Mouse (Mus musculus) mouse embryonic stem cell (cell line): Measurements from ENCODE around the gene Dbn1.

Experiments
- in situ Hi-C, 2 experiments: fragments of 300-500 bp; cut with MboI; formaldehyde crosslinking; loops; 1 replicate in 1 of 2; 3 replicates in 1 of 2; pipeline ENCODE4 v1.14.3; 2019 to 2020; ENCODE audit warnings: low sequenced_read_pairs in 2 of 2, low pct_unique_long_range_greater_than_20kb in 1 of 2, mixed read lengths in 1 of 2; ENCODE audit not compliant: unreplicated experiment in 1 of 2

Gene Dbn1

DNA sequence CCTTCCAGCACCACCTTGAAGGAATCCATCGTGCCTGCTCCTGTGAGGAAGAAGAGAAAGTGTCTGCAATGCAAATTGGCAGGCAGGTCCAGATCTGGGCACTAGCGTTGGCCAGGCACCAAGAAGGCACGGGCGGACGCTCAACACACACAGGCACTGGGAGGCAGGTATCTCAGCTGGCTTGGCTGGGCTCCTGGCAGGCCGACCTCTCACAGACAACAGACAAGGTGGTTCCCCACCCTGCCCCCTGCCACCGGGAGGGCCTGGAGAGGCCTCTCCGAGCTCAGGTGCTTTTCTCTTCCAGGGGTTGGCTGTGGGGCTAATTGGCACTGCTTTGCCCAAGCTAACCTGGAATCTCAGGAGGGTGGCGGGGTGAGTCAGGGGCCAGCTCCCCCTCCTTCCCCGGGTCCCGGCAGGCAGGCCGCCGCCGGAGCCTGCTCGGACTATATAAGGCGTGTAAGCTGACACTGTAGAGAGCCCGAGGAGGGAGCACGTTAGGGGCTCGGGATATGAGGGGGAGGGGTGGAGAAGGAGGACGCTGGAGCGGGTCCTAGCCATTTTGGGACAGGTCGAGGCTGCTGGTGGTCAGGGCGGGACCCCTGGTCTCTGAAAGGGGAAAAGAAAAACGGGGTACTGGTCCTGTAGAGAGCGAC is 24.6 kb upstream of the Dbn1 start:
- in situ Hi-C loops: no loop called here

DNA sequence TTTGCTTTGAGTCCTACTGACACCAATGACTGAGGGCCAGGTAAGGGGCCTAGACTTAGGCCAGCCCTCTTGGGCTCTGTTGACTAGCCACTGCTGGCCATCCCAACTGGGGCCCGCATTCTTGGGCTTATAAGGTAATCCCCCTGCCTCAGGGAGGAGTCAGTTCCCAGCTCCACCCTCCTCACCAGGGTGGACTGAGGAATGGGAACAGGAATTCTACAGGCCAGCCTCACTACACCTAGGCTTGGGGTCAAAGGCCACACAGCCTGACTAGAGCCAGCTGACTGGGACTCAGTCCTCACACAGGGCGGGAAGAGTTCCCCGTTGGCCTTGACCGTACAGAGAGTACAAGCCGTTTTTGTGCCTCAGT is 23.6 kb upstream of the Dbn1 start:
- in situ Hi-C loops: no loop called here

- in situ Hi-C loops: no loop called here
These were observed 23.0 kb upstream of the Dbn1 start for GRCm38 (mm10) chr13:55510668-55511491.

- in situ Hi-C loops: no loop called here
These were observed 22.4 kb upstream of the Dbn1 start for GRCm38 (mm10) chr13:55510332-55510667.

DNA sequence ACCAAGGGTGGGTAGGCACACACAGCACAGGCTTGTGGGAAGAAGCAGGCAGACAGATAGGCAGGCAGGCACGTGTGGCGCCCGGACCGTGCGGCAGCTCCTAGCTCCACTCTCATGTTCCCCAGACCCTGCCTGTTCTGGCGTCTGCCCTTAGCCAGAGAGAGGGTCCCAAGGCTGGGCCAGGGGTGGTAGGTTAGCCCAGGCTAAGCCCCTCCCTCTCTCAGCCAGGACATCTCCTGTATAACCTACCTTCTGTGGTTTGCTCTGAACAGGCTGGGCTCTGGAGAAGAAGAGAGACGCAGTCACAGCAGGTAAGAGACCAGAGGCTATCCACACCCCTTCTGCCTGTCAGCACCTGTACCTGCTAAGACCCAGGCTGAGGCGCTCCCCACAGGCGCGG is 20.6 kb upstream of the Dbn1 start:
- in situ Hi-C loops: no loop called here

DNA sequence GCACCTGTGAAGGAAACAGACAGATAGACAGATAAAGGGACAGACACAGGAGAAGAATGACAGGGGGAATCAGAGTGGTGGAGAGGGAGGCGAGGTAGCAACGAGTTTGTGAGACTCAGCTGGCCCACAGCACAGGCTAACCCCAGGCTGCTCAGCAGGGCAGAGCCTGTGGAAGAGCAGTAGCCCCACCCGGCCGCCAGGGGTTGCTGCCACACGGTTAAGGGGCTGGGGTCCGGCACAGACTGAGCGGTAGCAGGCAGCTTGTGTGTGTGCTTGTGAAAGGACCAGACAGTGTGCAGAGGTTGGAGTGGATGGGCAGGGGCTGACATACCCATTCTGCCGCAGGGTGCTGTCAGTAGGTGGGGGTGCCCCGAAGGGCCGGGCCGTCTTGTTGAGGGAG is 20.0 kb upstream of the Dbn1 start:
- in situ Hi-C loops: no loop called here

DNA sequence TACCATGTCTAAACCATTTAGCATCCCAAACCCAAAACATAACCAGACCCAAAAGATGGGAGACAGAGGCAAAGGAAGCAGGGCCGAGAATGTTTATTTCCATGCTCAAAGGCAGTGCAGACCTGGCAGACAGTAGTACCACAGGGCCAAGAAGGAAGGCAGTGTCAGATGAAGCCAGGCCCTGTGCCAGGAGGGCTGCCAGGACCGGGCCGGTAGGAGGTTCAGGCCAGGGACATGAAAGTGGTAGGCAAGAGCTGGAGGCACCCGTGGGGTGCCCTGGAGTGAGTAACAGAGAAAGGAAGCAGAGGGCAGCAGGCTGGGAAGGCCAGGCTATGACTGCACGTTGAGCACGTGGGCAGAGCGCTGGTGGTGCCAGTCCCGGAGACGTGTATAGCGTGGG is 18.8 kb upstream of the Dbn1 start:
- in situ Hi-C loops: no loop called here

DNA sequence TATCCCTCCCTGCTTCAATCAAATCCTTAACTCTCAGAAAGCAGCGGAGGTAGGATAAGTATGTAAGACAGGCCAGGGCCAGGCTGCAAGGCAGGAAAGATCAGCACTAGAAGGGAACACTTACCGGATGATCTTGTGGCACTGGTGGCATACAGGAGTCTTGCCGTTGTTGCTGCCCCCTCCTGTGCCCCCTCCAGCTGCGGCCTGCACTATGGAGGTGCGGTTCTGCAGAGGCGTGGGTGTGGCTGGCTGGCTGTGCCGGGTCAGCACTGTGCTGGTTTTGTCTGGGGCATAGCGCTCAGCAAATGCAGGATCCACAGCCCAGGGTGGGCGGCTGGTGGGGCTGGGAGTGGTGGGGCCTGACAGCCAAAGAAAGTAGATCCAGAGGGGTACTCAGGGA is 17.9 kb upstream of the Dbn1 start:
- in situ Hi-C loops: no loop called here

DNA sequence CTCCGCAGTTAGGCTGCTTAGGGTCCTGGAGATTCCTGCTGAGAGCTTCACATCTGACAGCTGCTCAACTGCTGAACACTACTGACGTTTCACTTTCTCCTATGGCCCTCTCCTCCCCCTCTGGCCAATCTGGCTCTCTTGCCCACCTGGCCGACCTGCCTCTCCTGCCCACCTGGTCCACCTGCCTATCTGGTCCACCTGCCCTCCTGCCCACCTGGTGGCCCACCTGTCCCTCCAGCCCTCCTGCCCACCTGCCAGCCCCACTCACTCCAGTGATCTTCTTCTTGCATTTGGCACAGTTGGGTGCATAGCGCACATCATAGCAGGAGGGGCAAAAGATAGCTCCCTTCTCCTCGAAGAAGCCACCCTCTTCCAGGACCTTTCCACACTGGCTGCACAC is 16.5 kb upstream of the Dbn1 start:
- in situ Hi-C loops: no loop called here

DNA sequence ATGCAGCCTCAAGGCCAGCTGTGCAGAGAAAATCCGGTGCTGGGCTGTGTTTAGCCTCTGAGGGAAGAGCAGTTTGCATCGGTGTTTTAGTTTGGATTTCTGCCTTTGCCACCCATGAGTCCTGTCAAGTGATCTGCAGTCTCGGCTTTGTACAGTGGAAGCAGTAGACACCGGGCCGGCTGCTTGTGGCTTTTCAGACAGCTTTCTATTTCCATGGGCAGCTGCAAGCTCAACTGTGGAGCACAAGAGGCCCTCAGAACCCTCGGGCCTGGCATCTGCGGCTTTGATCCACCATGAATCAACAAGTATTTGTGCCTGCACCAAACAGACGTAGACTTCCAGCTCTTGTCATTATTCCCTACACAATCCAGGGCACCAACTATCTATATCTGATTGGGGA is 14.5 kb upstream of the Dbn1 start:
- in situ Hi-C loops: no loop called here

DNA sequence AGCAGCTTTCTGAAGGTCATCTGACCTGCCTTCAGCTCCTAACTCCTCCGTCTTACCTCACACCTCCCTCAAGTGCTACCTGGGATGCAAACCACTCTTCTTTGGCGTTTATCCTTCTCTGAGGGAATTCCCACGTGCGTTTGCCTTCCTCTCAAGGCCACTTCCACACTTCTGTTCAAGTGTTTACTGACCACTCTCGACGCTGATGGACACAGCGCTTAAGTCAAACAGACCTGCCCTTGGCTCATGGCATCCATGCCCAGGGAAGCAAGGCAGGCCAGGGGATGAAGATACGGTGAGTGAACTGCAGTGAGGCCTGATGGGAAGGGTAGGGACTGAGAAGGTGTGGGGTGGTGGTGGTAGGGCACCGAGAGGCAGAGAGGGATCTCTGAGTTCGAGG is 12.7 kb upstream of the Dbn1 start:
- in situ Hi-C loops: no loop called here

GRCm38 (mm10) chr13:55498906-55499305 is 11.0 kb upstream of the Dbn1 start:
- in situ Hi-C loops: no loop called here

DNA sequence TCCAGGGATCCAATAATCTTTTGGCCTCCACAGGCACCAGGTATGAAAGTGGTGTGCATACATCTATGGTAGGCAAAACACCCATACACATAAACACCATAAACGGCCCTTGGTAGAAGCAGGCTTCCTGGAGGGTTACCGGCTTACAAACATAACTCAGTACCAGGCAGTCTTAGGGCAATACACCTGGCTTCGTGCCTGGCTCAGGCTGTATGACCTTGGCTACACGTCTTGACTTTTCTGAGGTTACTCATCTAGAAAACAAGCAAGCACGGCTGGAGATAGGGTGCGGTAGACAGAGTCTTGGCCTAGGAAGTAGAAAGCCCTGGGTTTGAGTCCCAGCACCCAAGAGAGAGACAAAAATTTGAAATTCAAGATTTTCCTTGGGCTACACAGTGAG is 8.8 kb upstream of the Dbn1 start:
- in situ Hi-C loops: no loop called here

- in situ Hi-C loops: no loop called here
These were observed 7.8 kb upstream of the Dbn1 start for GRCm38 (mm10) chr13:55495702-55496101.

DNA sequence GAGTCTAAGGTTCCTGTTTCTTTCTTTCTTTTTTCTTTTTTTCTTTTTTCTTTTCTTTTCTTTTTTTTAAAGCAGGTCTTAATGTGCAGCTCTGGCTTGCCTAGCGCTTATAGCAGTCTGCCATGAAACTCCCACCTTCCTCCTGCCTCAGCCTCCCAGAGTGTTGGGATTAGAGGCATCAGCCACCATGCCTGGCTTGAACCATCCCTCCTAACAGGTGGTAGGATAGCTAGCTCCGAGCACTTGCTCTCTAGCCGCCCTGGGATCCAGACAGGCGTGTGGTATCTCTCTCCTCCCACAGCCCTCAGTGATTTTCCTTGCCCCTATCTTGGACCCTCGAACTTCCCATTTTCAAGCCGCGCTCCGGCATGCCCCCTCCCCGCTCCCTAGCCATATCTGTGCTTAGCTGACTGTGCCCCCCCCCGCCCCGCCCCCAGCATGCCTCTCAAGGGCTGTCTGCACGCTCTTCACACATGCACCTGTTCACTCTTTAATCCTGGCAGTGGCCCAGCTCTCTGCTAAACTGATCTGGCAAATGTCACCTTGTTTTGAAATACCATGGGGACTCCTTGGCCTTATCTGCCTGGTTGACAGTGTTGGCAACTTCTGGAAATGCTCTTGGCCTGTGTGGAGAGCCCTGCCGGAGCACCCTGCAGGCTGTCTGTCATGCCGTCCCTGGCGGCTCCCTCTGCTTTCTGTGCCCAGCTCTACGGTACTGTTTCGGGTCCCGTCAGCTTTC is 7.1 kb upstream of the Dbn1 start:
- in situ Hi-C loops: no loop called here

GRCm38 (mm10) chr13:55494257-55494656 is 6.3 kb upstream of the Dbn1 start:
- in situ Hi-C loops: no loop called here

DNA sequence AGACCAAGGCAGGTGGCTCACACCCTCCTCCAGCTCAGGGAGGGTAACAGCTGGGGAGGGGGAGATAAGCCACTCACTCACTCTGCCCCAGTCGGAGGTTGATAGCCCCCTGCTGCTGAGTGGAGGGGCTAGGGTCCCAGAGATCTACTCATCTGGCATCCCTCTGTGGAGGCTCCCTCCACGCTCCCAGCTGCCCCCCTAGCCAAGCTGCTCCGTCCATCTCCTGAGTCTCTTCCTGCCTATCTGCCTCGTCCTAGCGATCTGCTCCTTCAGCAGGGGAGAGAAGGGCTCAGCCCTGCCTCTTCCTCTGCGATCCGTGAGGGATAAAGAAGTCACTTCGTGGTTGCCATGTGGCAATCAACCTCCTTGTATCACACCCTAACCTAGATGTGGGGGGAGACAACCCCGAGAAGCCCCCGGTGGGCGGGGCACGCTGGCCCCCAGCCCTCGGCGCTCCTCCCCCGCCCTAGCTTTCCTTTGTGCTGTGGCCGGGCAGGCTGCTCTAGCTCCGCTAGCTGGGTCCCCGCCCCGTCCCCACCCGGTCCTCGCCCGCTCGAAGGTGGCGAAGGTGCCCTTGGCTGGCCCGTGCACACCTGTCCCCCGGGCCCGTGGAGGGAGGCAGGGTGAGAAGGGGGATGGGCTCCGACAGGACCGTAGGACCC is 864 bp downstream of the Dbn1 start:
- in situ Hi-C loops: no loop called here

- in situ Hi-C loops: no loop called here
These were observed 1.7 kb downstream of the Dbn1 start for GRCm38 (mm10) chr13:55486029-55486794.
